Mouse (Mus musculus) stomach, postnatal 0 days (tissue): ENCODE data around the gene Enox1. TPM values are rescaled to one million over a fixed set of nuclear protein-coding genes. Genes with fewer than 3 reads are reported as not detected.

ENCODE experiments used
- ATAC-seq: fragments of 200-750 bp; cut with Nextera tagmentation; 2 replicates; pipeline ENCODE4 v1.8.0; 2017; ENCODE audit not compliant: low FRiP score, low TSS enrichment
- DNase-seq: peaks from one replicate; pipeline ENCODE4 v3.0.0-alpha.2; 2016; ENCODE audit warnings: low spot score
- H3K27ac ChIP-seq: fragments of 300-500 bp; sonication (generic); replicated peaks from 2 replicates; pipeline ENCODE4 v1.5.1; 2014; ENCODE audit warnings: mild to moderate bottlenecking, control low read depth
- H3K27me3 ChIP-seq: fragments of 300-500 bp; sonication (generic); 2 replicates; pipeline ENCODE4 v1.6.1; 2014; ENCODE audit warnings: low read length; ENCODE audit not compliant: control insufficient read depth, insufficient read depth
- H3K36me3 ChIP-seq: fragments of 300-500 bp; sonication (generic); 2 replicates; pipeline ENCODE4 v1.6.1; 2014; ENCODE audit warnings: low read length, mixed read lengths; ENCODE audit not compliant: control insufficient read depth, insufficient read depth
- H3K4me1 ChIP-seq: fragments of 300-500 bp; sonication (generic); replicated peaks from 2 replicates; pipeline ENCODE4 v1.6.1; 2014; ENCODE audit warnings: antibody characterized with exemption; ENCODE audit not compliant: control insufficient read depth, insufficient read depth
- H3K4me2 ChIP-seq: fragments of 300-500 bp; sonication (generic); replicated peaks from 2 replicates; pipeline ENCODE4 v1.6.1; 2014; ENCODE audit warnings: low read depth, mild to moderate bottlenecking, control low read depth, moderate library complexity
- H3K4me3 ChIP-seq: fragments of 300-500 bp; sonication (generic); 2 replicates; pipeline ENCODE4 v1.5.1; 2014; ENCODE audit warnings: low read depth, low read length, control low read depth
- H3K9ac ChIP-seq: fragments of 300-500 bp; sonication (generic); 2 replicates; pipeline ENCODE4 v1.6.1; 2014; ENCODE audit warnings: mild to moderate bottlenecking, low read length, control low read depth, mixed read lengths
- H3K9me3 ChIP-seq: fragments of 300-500 bp; sonication (generic); 2 replicates; pipeline ENCODE4 v1.6.1; 2016; ENCODE audit warnings: low read length; ENCODE audit not compliant: control insufficient read depth
- CTCF ChIP-seq: IDR thresholded peaks from 2 replicates; pipeline ENCODE4 v1.5.1; 2016; ENCODE audit warnings: antibody characterized with exemption, low read depth, mild to moderate bottlenecking, moderate library complexity
- EP300 ChIP-seq: optimal IDR thresholded peaks from 2 replicates; pipeline ENCODE3; 2016; ENCODE audit warnings: antibody characterized with exemption
- WGBS: fragments of 180-500 bp; shearing (Covaris S2); extraction: QIAGEN DNeasy Blood & Tissue Kit; methylation state at CpG from one replicate; pipeline ENCODE4 v1.1.7; 2014; 5-methylcytosine and 5-hydroxymethylcytosine counted together
- polyA plus RNA-seq: library from polyadenylated mRNA; unstranded; fragments of >200 nt; fragmentation: Nextera tagmentation; extraction: Ambion mirVana; gene quantifications from 2 replicates; pipeline ENCODE4 v1.2.1, GENCODE M21; 2015

Gene Enox1
- polyA plus RNA-seq, 1 experiment from 2014 or later: 2.5 TPM

- ATAC-seq (no peak), DNase-seq (no peak)
- no peak overlapping the region for H3K27ac ChIP-seq
- H3K9ac ChIP-seq: no peak overlapping the region
- no peaks in the 10 kb centered on the region for H3K27me3 ChIP-seq
- WGBS: 70% methylated on average over 6 of the region's 6 CpGs
- TF ChIP-seq CTCF (no peak), EP300 (no peak)
- H3K4me1 ChIP-seq: no peaks in the 10 kb centered on the region
- H3K4me3 ChIP-seq: no peak overlapping the region
- H3K36me3 ChIP-seq: no peaks in the 10 kb centered on the region
- no peaks in the 10 kb centered on the region for H3K9me3 ChIP-seq
- H3K4me2 ChIP-seq: no peak overlapping the region
Observed at GRCm38 (mm10) chr14:77255711-77256110, 99.1 kb downstream of the Enox1 start.

GRCm38 (mm10) chr14:77256943-77257342, 100.4 kb downstream of the Enox1 start:
- Histone ChIP-seq H3K9me3 (no peaks in the 10 kb centered on the region), H3K9ac (no peak overlapping the region), H3K27me3 (no peaks in the 10 kb centered on the region), H3K4me2 (no peak overlapping the region), H3K4me1 (no peaks in the 10 kb centered on the region), H3K4me3 (no peak overlapping the region), H3K27ac (no peak overlapping the region), H3K36me3 (no peaks in the 10 kb centered on the region)
- TF ChIP-seq CTCF (no peak), EP300 (no peak)
- no peak for DNase-seq
- ATAC-seq: no peak
- WGBS: 76% methylated on average over 2 of the region's 2 CpGs

- 63% methylated on average over 1 of the region's 1 CpGs for WGBS
- Histone ChIP-seq H3K36me3 (no peaks in the 10 kb centered on the region), H3K4me1 (no peaks in the 10 kb centered on the region), H3K9me3 (no peaks in the 10 kb centered on the region), H3K27me3 (no peaks in the 10 kb centered on the region), H3K27ac (no peak overlapping the region), H3K4me2 (no peak overlapping the region), H3K9ac (no peak overlapping the region), H3K4me3 (no peak overlapping the region)
- DNase-seq: no peak
- no peak for ATAC-seq
- no peak for TF ChIP-seq CTCF
- TF ChIP-seq EP300: no peak
Observed at GRCm38 (mm10) chr14:77257461-77257860, 100.9 kb downstream of the Enox1 start.

GRCm38 (mm10) chr14:77258186-77258585, 101.6 kb downstream of the Enox1 start:
- ATAC-seq: no peak
- 60% methylated on average over 4 of the region's 4 CpGs for WGBS
- Histone ChIP-seq H3K4me3 (no peak overlapping the region), H3K4me2 (no peak overlapping the region), H3K27ac (no peak overlapping the region), H3K27me3 (no peaks in the 10 kb centered on the region), H3K9me3 (no peaks in the 10 kb centered on the region), H3K9ac (no peak overlapping the region), H3K4me1 (no peaks in the 10 kb centered on the region), H3K36me3 (no peaks in the 10 kb centered on the region)
- no peak for DNase-seq
- no peak for TF ChIP-seq EP300
- TF ChIP-seq CTCF: no peak

GRCm38 (mm10) chr14:77259686-77260085, 103.1 kb downstream of the Enox1 start:
- Histone ChIP-seq H3K27me3 (no peaks in the 10 kb centered on the region), H3K4me1 (no peaks in the 10 kb centered on the region), H3K4me3 (no peak overlapping the region), H3K27ac (no peak overlapping the region), H3K36me3 (no peaks in the 10 kb centered on the region), H3K9ac (no peak overlapping the region), H3K9me3 (no peaks in the 10 kb centered on the region), H3K4me2 (no peak overlapping the region)
- TF ChIP-seq EP300 (no peak), CTCF (no peak)
- DNase-seq: no peak
- WGBS: 83% methylated on average over 5 of the region's 5 CpGs
- ATAC-seq: no peak

- H3K9ac ChIP-seq: no peak overlapping the region
- H3K4me1 ChIP-seq: no peaks in the 10 kb centered on the region
- TF ChIP-seq CTCF (no peak), EP300 (no peak)
- no peak overlapping the region for H3K4me2 ChIP-seq
- no peak overlapping the region for H3K4me3 ChIP-seq
- no peaks in the 10 kb centered on the region for H3K9me3 ChIP-seq
- no peak for DNase-seq
- no peaks in the 10 kb centered on the region for H3K36me3 ChIP-seq
- WGBS: 58% methylated on average over 4 of the region's 4 CpGs
- H3K27ac ChIP-seq: no peak overlapping the region
- no peaks in the 10 kb centered on the region for H3K27me3 ChIP-seq
- ATAC-seq: no peak
Observed at GRCm38 (mm10) chr14:77260107-77260506, 103.5 kb downstream of the Enox1 start.
